ENCODE assay signal across 8 mouse cellular contexts in genomic region chr2:164407708-164408107, GRCm38 (mm10). TPM values are rescaled to one million over a fixed set of nuclear protein-coding genes. Genes with fewer than 3 reads are reported as not detected.
A peak's percentile ranks its signal among the peaks of the same experiment; 100 is the strongest.
DNase-seq lines count a peak whose midpoint lies in the region; ATAC-seq and TF ChIP-seq lines count a peak whose summit lies in the region.

No protein-coding gene starts in this region.

- peak; percentile 53 for DNase-seq in thymus, adult 2 months
- no peak for DNase-seq in thymus, adult 18-20 months
- peak; percentile 45 for DNase-seq in cerebellum, adult 9-11 months
- peak; percentile 68 to 72 for DNase-seq in frontal cortex, postnatal 36 days (ENCODE audit: low spot score in 2 of 2)
- peak; percentile 69 for DNase-seq in induced T-regulatory cell, adult 2 months (ENCODE audit: low read depth)
- peak; percentile 65 to 72 for DNase-seq in left cerebral cortex, postnatal 36 days (ENCODE audit: low spot score in 2 of 2)
- peak; percentile 81 for DNase-seq in stomach, postnatal 0 days (ENCODE audit: low spot score)

- no peaks in the 10 kb centered on the region; the same call in 1 of the 2 replicates for H3K4me1 ChIP-seq in thymus, adult 2 months (replicated peaks; ENCODE audit: control insufficient read depth, insufficient read depth, low read length)
- H3K4me1 ChIP-seq in stomach, postnatal 0 days (replicated peaks; ENCODE audit: control insufficient read depth, insufficient read depth) = 0 out of 2 replicates have a peak, but pooled peaks cover 2% of the 10 kb centered on the region

- intact Hi-C loops in left cerebral cortex, postnatal 36 days (cut with DNase I) = loop anchor here (2.0 kb wide), 1 partner anchor 303 kb away; no protein-coding TSS in a partner anchor

- TF ChIP-seq POLR2A in thymus, adult 2 months (IDR thresholded peaks at IDR 0.05; ENCODE audit: control insufficient read depth, extremely low read depth, insufficient read depth, low read length, poor library complexity) = no peak

- 0 out of 2 replicates have a peak overlapping the region, but pooled peaks have one; percentile 14 for H3K4me2 ChIP-seq in stomach, postnatal 0 days (replicated peaks; ENCODE audit: low read depth)

- no peaks in the 10 kb centered on the region for H3K36me3 ChIP-seq in thymus, adult 2 months (ENCODE audit: control insufficient read depth, insufficient read depth, low read length)
- H3K36me3 ChIP-seq in stomach, postnatal 0 days (ENCODE audit: control insufficient read depth, insufficient read depth, low read length) = no peaks in the 10 kb centered on the region

- WGBS in thymus, adult 2 months = 2% methylated on average over 22 of the region's 22 CpGs
- whole genome bisulfite sequencing in stomach, postnatal 0 days = 1% methylated on average over 22 of the region's 22 CpGs

- TF ChIP-seq CTCF in thymus, adult 2 months (IDR thresholded peaks at IDR 0.05; ENCODE audit: borderline replicate concordance, control insufficient read depth, extremely low read depth, insufficient read depth, low read length, poor library complexity) = peak; percentile 95
- peak; percentile 93 for TF ChIP-seq CTCF in stomach, postnatal 0 days (IDR thresholded peaks at IDR 0.05; ENCODE audit: low read depth)

- no peak overlapping the region for H3K4me3 ChIP-seq in thymus, adult 2 months (ENCODE audit: control insufficient read depth, insufficient read depth, low read length)
- H3K4me3 ChIP-seq in stomach, postnatal 0 days (ENCODE audit: low read depth, low read length) = no peak overlapping the region

- peaks cover 9% of the 10 kb centered on the region; the same call in 1 of the 2 replicates for H3K27me3 ChIP-seq in thymus, adult 2 months (ENCODE audit: control insufficient read depth, insufficient read depth, low read length)
- H3K27me3 ChIP-seq in stomach, postnatal 0 days (ENCODE audit: control insufficient read depth, insufficient read depth, low read length) = peaks cover 3% of the 10 kb centered on the region; the same call in 1 of the 2 replicates

- no peak overlapping the region for H3K9ac ChIP-seq in stomach, postnatal 0 days (ENCODE audit: low read length)

- TF ChIP-seq EP300 in stomach, postnatal 0 days (optimal IDR thresholded peaks at IDR 0.05) = no peak

- H3K27ac ChIP-seq in thymus, adult 2 months (ENCODE audit: control insufficient read depth, insufficient read depth, low read length) = no peak overlapping the region
- no peak overlapping the region for H3K27ac ChIP-seq in stomach, postnatal 0 days (replicated peaks)

- H3K9me3 ChIP-seq in stomach, postnatal 0 days (ENCODE audit: control insufficient read depth, low read length) = no peaks in the 10 kb centered on the region

- 0 out of 2 replicates have a peak, but pooled peaks have one; percentile 27 for ATAC-seq in monocyte, adult 5-6 weeks (replicated peaks; ENCODE audit: insufficient number of reproducible peaks, low FRiP score, low TSS enrichment, poor library complexity, severe bottlenecking)
- peak; percentile 54 for ATAC-seq in stomach, postnatal 0 days (ENCODE audit: low FRiP score, low TSS enrichment)

RNA-seq across cellular contexts. Expression of gene Matn4, which starts 2.7 kb away (rescaled TPM):
- polyA plus RNA-seq in thymus, adult 2 months (2012; rRNA removed) = 0.82 and 0.93 TPM in 2 replicates
- 10 to 100 TPM; 11.4 to 13.0 TPM for total RNA-seq in left cerebral cortex, postnatal 36 days (2021)
- total RNA-seq in monocyte, adult 5-6 weeks (2017) = not detected in 3 replicates
- polyA plus RNA-seq in stomach, postnatal 0 days (2015; fragmentation: Nextera tagmentation; extraction: Ambion mirVana) = 2.0 and 3.1 TPM in 2 replicates

RNA-seq across cellular contexts. Expression of gene Rbpjl, which starts 4.8 kb away (rescaled TPM):
- 0.24 TPM in 1 of 2 replicates, not detected in the other for polyA plus RNA-seq in thymus, adult 2 months (2012; rRNA removed)
- total RNA-seq in left cerebral cortex, postnatal 36 days (2021) = under 1 TPM; 0.30 to 0.34 TPM
- total RNA-seq in monocyte, adult 5-6 weeks (2017) = not detected in 3 replicates
- polyA plus RNA-seq in stomach, postnatal 0 days (2015; fragmentation: Nextera tagmentation; extraction: Ambion mirVana) = 0.32 and 0.36 TPM in 2 replicates

RNA-seq across cellular contexts. Expression of gene Slpi, which starts 18.8 kb away (rescaled TPM):
- polyA plus RNA-seq in thymus, adult 2 months (2012; rRNA removed) = 4.9 and 7.5 TPM in 2 replicates
- 1 to 10 TPM; 1.0 to 1.5 TPM for total RNA-seq in left cerebral cortex, postnatal 36 days (2021)
- total RNA-seq in monocyte, adult 5-6 weeks (2017) = 7.4 to 25.2 TPM (median 20.6 TPM) in 3 replicates
- 4,305 and 4,348 TPM in 2 replicates for polyA plus RNA-seq in stomach, postnatal 0 days (2015; fragmentation: Nextera tagmentation; extraction: Ambion mirVana)

RNA-seq across cellular contexts. Expression of gene Sdc4, which starts 36.0 kb away (rescaled TPM):
- polyA plus RNA-seq in thymus, adult 2 months (2012; rRNA removed) = 18.6 TPM in 2 replicates
- 10 to 100 TPM; 98.5 TPM for total RNA-seq in left cerebral cortex, postnatal 36 days (2021)
- total RNA-seq in monocyte, adult 5-6 weeks (2017) = 14.1 to 26.0 TPM (median 16.6 TPM) in 3 replicates
- polyA plus RNA-seq in stomach, postnatal 0 days (2015; fragmentation: Nextera tagmentation; extraction: Ambion mirVana) = 133 and 143 TPM in 2 replicates

RNA-seq across cellular contexts. Expression of gene Sys1, which starts 49.1 kb away (rescaled TPM):
- polyA plus RNA-seq in thymus, adult 2 months (2012; rRNA removed) = 183 and 220 TPM in 2 replicates
- 10 to 100 TPM; 34.7 to 40.4 TPM for total RNA-seq in left cerebral cortex, postnatal 36 days (2021)
- total RNA-seq in monocyte, adult 5-6 weeks (2017) = 17.0 to 30.1 TPM (median 24.9 TPM) in 3 replicates
- polyA plus RNA-seq in stomach, postnatal 0 days (2015; fragmentation: Nextera tagmentation; extraction: Ambion mirVana) = 46.9 and 48.6 TPM in 2 replicates

Comparison
In these comparisons a context has a peak if more than half of its experiments do, and no peak if none do; other contexts are left out.
1. DNase-seq: peak in thymus, adult 2 months (single experiment), cerebellum, adult 9-11 months (single experiment), frontal cortex, postnatal 36 days (2 of 2), induced T-regulatory cell, adult 2 months (single experiment), left cerebral cortex, postnatal 36 days (2 of 2) and stomach, postnatal 0 days (single experiment); none in thymus, adult 18-20 months (0 of 2).
2. RNA of gene Matn4, which starts 2.7 kb away (total RNA-seq): 11.4 to 13.0 TPM in left cerebral cortex, postnatal 36 days; not detected in monocyte, adult 5-6 weeks; every median in the first group is over 10 times any median in the second.